Mouse (Mus musculus): Measurements from ENCODE around the gene Usp54. TPM values are rescaled to one million over a fixed set of nuclear protein-coding genes. Genes with fewer than 3 reads are reported as not detected.
A peak's percentile ranks its signal among the peaks of the same experiment; 100 is the strongest.

Gene Usp54
- polyA plus RNA-seq, 1 experiment from 2014 or later: 15.7 TPM

GRCm38 (mm10) chr14:20672990-20673389 is 32.1 kb upstream of the Usp54 start:
- no peak overlapping the region for H3K9ac ChIP-seq (ENCODE audit: low read length)
- no peaks in the 10 kb centered on the region for H3K4me1 ChIP-seq (ENCODE audit: control insufficient read depth, insufficient read depth, low read length)
- no peak for ATAC-seq (ENCODE audit: insufficient read depth, low FRiP score, low TSS enrichment)
- H3K9me3 ChIP-seq (ENCODE audit: control insufficient read depth, low read length): no peaks in the 10 kb centered on the region
- DNase-seq (ENCODE audit: low spot score): peak; percentile 47
- H3K4me3 ChIP-seq (ENCODE audit: low read depth, low read length): no peak overlapping the region
- no peaks in the 10 kb centered on the region for H3K27me3 ChIP-seq (ENCODE audit: control insufficient read depth, insufficient read depth, low read length)
- no peak overlapping the region for H3K27ac ChIP-seq (ENCODE audit: low read depth, low read length)
- no peak overlapping the region for H3K4me2 ChIP-seq (ENCODE audit: low read depth)
- WGBS: 88% methylated on average over 2 of the region's 2 CpGs
- H3K36me3 ChIP-seq (ENCODE audit: control insufficient read depth, insufficient read depth, low read length): peaks cover 8% of the 10 kb centered on the region

GRCm38 (mm10) chr14:20668154-20668810 is 27.4 kb upstream of the Usp54 start, which contains the start of gene Synpo2l:
Synpo2l (minus strand) TSS chr14:20668354.
- H3K9me3 ChIP-seq (ENCODE audit: control insufficient read depth, low read length): no peaks in the 10 kb centered on the region
- H3K27me3 ChIP-seq (ENCODE audit: control insufficient read depth, insufficient read depth, low read length): 0 out of 2 replicates have a peak, but pooled peaks cover 2% of the 10 kb centered on the region
- H3K4me3 ChIP-seq (ENCODE audit: low read depth, low read length): no peak within 1 kb of the TSS
- H3K27ac ChIP-seq (ENCODE audit: low read depth, low read length): no peak within 1 kb of the TSS
- no peak for ATAC-seq (ENCODE audit: insufficient read depth, low FRiP score, low TSS enrichment)
- no peaks in the 10 kb centered on the region for H3K36me3 ChIP-seq (ENCODE audit: control insufficient read depth, insufficient read depth, low read length)
- no peak for DNase-seq (ENCODE audit: low spot score)
- no peak within 1 kb of the TSS for H3K4me2 ChIP-seq (ENCODE audit: low read depth)
- no peaks in the 10 kb centered on the region for H3K4me1 ChIP-seq (ENCODE audit: control insufficient read depth, insufficient read depth, low read length)
- 85% methylated on average over 8 of the region's 8 CpGs for WGBS
- no peak within 1 kb of the TSS for H3K9ac ChIP-seq (ENCODE audit: low read length)

- Histone ChIP-seq H3K9me3 (ENCODE audit: control insufficient read depth, low read length) (no peaks in the 10 kb centered on the region), H3K36me3 (ENCODE audit: control insufficient read depth, insufficient read depth, low read length) (no peaks in the 10 kb centered on the region), H3K4me2 (ENCODE audit: low read depth) (no peak overlapping the region), H3K9ac (ENCODE audit: low read length) (no peak overlapping the region), H3K27me3 (ENCODE audit: control insufficient read depth, insufficient read depth, low read length) (0 out of 2 replicates have a peak, but pooled peaks cover 2% of the 10 kb centered on the region), H3K4me1 (ENCODE audit: control insufficient read depth, insufficient read depth, low read length) (no peaks in the 10 kb centered on the region), H3K4me3 (ENCODE audit: low read depth, low read length) (no peak overlapping the region), H3K27ac (ENCODE audit: low read depth, low read length) (no peak overlapping the region)
- DNase-seq (ENCODE audit: low spot score): no peak
- WGBS: 79% methylated on average over 1 of the region's 1 CpGs
- no peak for ATAC-seq (ENCODE audit: insufficient read depth, low FRiP score, low TSS enrichment)
These were observed 26.6 kb upstream of the Usp54 start for GRCm38 (mm10) chr14:20667469-20667868.

GRCm38 (mm10) chr14:20664436-20664835 is 23.6 kb upstream of the Usp54 start:
- WGBS: 56% methylated on average over 3 of the region's 3 CpGs
- Histone ChIP-seq H3K9ac (ENCODE audit: low read length) (no peak overlapping the region), H3K27me3 (ENCODE audit: control insufficient read depth, insufficient read depth, low read length) (0 out of 2 replicates have a peak, but pooled peaks cover 2% of the 10 kb centered on the region), H3K36me3 (ENCODE audit: control insufficient read depth, insufficient read depth, low read length) (no peaks in the 10 kb centered on the region), H3K4me3 (ENCODE audit: low read depth, low read length) (no peak overlapping the region), H3K4me2 (ENCODE audit: low read depth) (no peak overlapping the region), H3K4me1 (ENCODE audit: control insufficient read depth, insufficient read depth, low read length) (peaks cover 6% of the 10 kb centered on the region; the same call in 1 of the 2 replicates), H3K27ac (ENCODE audit: low read depth, low read length) (no peak overlapping the region), H3K9me3 (ENCODE audit: control insufficient read depth, low read length) (no peaks in the 10 kb centered on the region)
- DNase-seq (ENCODE audit: low spot score) (no peak), ATAC-seq (ENCODE audit: insufficient read depth, low FRiP score, low TSS enrichment) (no peak)

- Histone ChIP-seq H3K4me1 (ENCODE audit: control insufficient read depth, insufficient read depth, low read length) (peaks cover 6% of the 10 kb centered on the region; the same call in 1 of the 2 replicates), H3K4me2 (ENCODE audit: low read depth) (no peak overlapping the region), H3K4me3 (ENCODE audit: low read depth, low read length) (no peak overlapping the region), H3K27ac (ENCODE audit: low read depth, low read length) (no peak overlapping the region), H3K36me3 (ENCODE audit: control insufficient read depth, insufficient read depth, low read length) (no peaks in the 10 kb centered on the region), H3K27me3 (ENCODE audit: control insufficient read depth, insufficient read depth, low read length) (0 out of 2 replicates have a peak, but pooled peaks cover 2% of the 10 kb centered on the region), H3K9ac (ENCODE audit: low read length) (no peak overlapping the region), H3K9me3 (ENCODE audit: control insufficient read depth, low read length) (no peaks in the 10 kb centered on the region)
- DNase-seq (ENCODE audit: low spot score) (no peak), ATAC-seq (ENCODE audit: insufficient read depth, low FRiP score, low TSS enrichment) (no peak)
- WGBS: 67% methylated on average over 2 of the region's 2 CpGs
These were observed 22.7 kb upstream of the Usp54 start for GRCm38 (mm10) chr14:20663601-20664000.

- ATAC-seq (ENCODE audit: insufficient read depth, low FRiP score, low TSS enrichment) (no peak), DNase-seq (ENCODE audit: low spot score) (no peak)
- H3K27ac ChIP-seq (ENCODE audit: low read depth, low read length): no peak overlapping the region
- H3K27me3 ChIP-seq (ENCODE audit: control insufficient read depth, insufficient read depth, low read length): 0 out of 2 replicates have a peak, but pooled peaks cover 2% of the 10 kb centered on the region
- WGBS: 76% methylated on average over 3 of the region's 3 CpGs
- no peak overlapping the region for H3K9ac ChIP-seq (ENCODE audit: low read length)
- peak overlapping the region; percentile 56; the same call in 1 of the 2 replicates for H3K4me3 ChIP-seq (ENCODE audit: low read depth, low read length)
- no peaks in the 10 kb centered on the region for H3K9me3 ChIP-seq (ENCODE audit: control insufficient read depth, low read length)
- no peak overlapping the region for H3K4me2 ChIP-seq (ENCODE audit: low read depth)
- H3K36me3 ChIP-seq (ENCODE audit: control insufficient read depth, insufficient read depth, low read length): no peaks in the 10 kb centered on the region
- H3K4me1 ChIP-seq (ENCODE audit: control insufficient read depth, insufficient read depth, low read length): peaks cover 6% of the 10 kb centered on the region; the same call in 1 of the 2 replicates
These were observed 21.9 kb upstream of the Usp54 start for GRCm38 (mm10) chr14:20662740-20663139.

- no peaks in the 10 kb centered on the region for H3K9me3 ChIP-seq (ENCODE audit: control insufficient read depth, low read length)
- no peaks in the 10 kb centered on the region for H3K36me3 ChIP-seq (ENCODE audit: control insufficient read depth, insufficient read depth, low read length)
- H3K4me2 ChIP-seq (ENCODE audit: low read depth): peak overlapping the region; percentile 86
- peak overlapping the region; percentile 73 for H3K9ac ChIP-seq (ENCODE audit: low read length)
- DNase-seq (ENCODE audit: low spot score) (peak; percentile 47), ATAC-seq (ENCODE audit: insufficient read depth, low FRiP score, low TSS enrichment) (peak; percentile 48)
- peak overlapping the region; percentile 65; the same call in 1 of the 2 replicates for H3K27ac ChIP-seq (ENCODE audit: low read depth, low read length)
- peaks cover 6% of the 10 kb centered on the region; the same call in 1 of the 2 replicates for H3K4me1 ChIP-seq (ENCODE audit: control insufficient read depth, insufficient read depth, low read length)
- WGBS: 9% methylated on average over 19 of the region's 19 CpGs
- H3K27me3 ChIP-seq (ENCODE audit: control insufficient read depth, insufficient read depth, low read length): no peaks in the 10 kb centered on the region
- H3K4me3 ChIP-seq (ENCODE audit: low read depth, low read length): peak overlapping the region; percentile 56
These were observed 20.9 kb upstream of the Usp54 start for GRCm38 (mm10) chr14:20661661-20662331.

- Histone ChIP-seq H3K9ac (ENCODE audit: low read length) (peak overlapping the region; percentile 73), H3K27ac (ENCODE audit: low read depth, low read length) (peak overlapping the region; percentile 65), H3K4me1 (ENCODE audit: control insufficient read depth, insufficient read depth, low read length) (peaks cover 6% of the 10 kb centered on the region; the same call in 1 of the 2 replicates), H3K36me3 (ENCODE audit: control insufficient read depth, insufficient read depth, low read length) (no peaks in the 10 kb centered on the region), H3K4me2 (ENCODE audit: low read depth) (peak overlapping the region; percentile 86), H3K27me3 (ENCODE audit: control insufficient read depth, insufficient read depth, low read length) (no peaks in the 10 kb centered on the region), H3K4me3 (ENCODE audit: low read depth, low read length) (peak overlapping the region; percentile 56), H3K9me3 (ENCODE audit: control insufficient read depth, low read length) (no peaks in the 10 kb centered on the region)
- WGBS: 1% methylated on average over 51 of the region's 52 CpGs
- peak; percentile 82 for ATAC-seq (ENCODE audit: insufficient read depth, low FRiP score, low TSS enrichment)
- DNase-seq (ENCODE audit: low spot score): peak; percentile 93
These were observed 20.2 kb upstream of the Usp54 start for GRCm38 (mm10) chr14:20660827-20661660.

Measured in neural tube, embryonic 11.5 days (tissue).